Comparison of ENCODE assay signal across 16 mouse cellular contexts in the genomic region with DNA sequence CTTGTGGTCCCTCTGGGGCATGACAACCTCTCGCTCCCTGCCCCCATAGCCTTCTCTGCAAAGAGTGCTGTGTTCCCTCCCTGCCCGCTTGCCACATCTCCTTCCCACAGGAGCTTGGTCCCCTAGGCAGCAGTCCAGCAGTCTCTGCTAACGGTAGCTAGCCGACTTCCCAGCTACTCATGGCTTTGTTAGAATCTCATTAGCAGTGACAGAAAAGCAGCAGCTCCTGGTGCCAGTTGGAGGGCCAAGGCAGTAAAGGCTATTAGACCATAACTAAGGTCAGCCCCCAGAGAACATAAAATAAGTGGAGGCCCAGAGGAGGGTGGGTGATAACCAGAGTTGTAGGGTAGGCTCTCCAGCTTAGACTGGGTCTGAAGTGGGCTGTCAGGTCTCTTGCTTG. TPM values are rescaled to one million over a fixed set of nuclear protein-coding genes. Genes with fewer than 3 reads are reported as not detected.
DNase-seq lines count a peak whose midpoint lies in the region; ATAC-seq lines count a peak whose summit lies in the region.
"Had no signal": no experiment of that assay in that cellular context is flagged by ENCODE, and none has a peak within 500 bp of the region (broad histone marks: within the 10 kb centered on the region; RNA-seq: fewer than 3 reads in every experiment).

No protein-coding gene starts in this region.

- H3K4me1 ChIP-seq in heart, embryonic 15.5 days (replicated peaks): peaks cover 31% of the 10 kb centered on the region
- peaks cover 43% of the 10 kb centered on the region for H3K4me1 ChIP-seq in neural tube, embryonic 13.5 days (replicated peaks)
- peaks cover 26% of the 10 kb centered on the region for H3K4me1 ChIP-seq in intestine, embryonic 15.5 days (replicated peaks)
- H3K4me1 ChIP-seq: liver, embryonic 12.5 days had no signal

- no peaks in the 10 kb centered on the region for H3K27me3 ChIP-seq in heart, embryonic 15.5 days
- H3K27me3 ChIP-seq in neural tube, embryonic 13.5 days: no peaks in the 10 kb centered on the region
- H3K27me3 ChIP-seq in intestine, embryonic 15.5 days (replicated peaks): no peaks in the 10 kb centered on the region
- H3K27me3 ChIP-seq: hindbrain, embryonic 15.5 days had no signal

- 35% methylated on average over 4 of the region's 4 CpGs for WGBS in heart, embryonic 15.5 days
- 17% methylated on average over 4 of the region's 4 CpGs for WGBS in neural tube, embryonic 13.5 days
- WGBS in intestine, embryonic 15.5 days: 51% methylated on average over 4 of the region's 4 CpGs

- H3K27ac ChIP-seq in heart, embryonic 15.5 days: 0 out of 2 replicates have a peak overlapping the region, but pooled peaks have one; percentile 20
- 0 out of 2 replicates have a peak overlapping the region, but pooled peaks have one; percentile 20 for H3K27ac ChIP-seq in neural tube, embryonic 13.5 days (replicated peaks)
- no peak overlapping the region for H3K27ac ChIP-seq in intestine, embryonic 15.5 days
- H3K27ac ChIP-seq: hindbrain, embryonic 15.5 days; liver, embryonic 12.5 days; macrophage had no signal

- H3K4me2 ChIP-seq in heart, embryonic 15.5 days: no peak overlapping the region
- no peak overlapping the region for H3K4me2 ChIP-seq in neural tube, embryonic 13.5 days
- H3K4me2 ChIP-seq in intestine, embryonic 15.5 days (replicated peaks): no peak overlapping the region
- H3K4me2 ChIP-seq: hindbrain, embryonic 15.5 days; liver, embryonic 12.5 days had no signal

- H3K9me3 ChIP-seq in heart, embryonic 15.5 days (replicated peaks): no peaks in the 10 kb centered on the region
- H3K9me3 ChIP-seq in neural tube, embryonic 13.5 days: no peaks in the 10 kb centered on the region
- no peaks in the 10 kb centered on the region for H3K9me3 ChIP-seq in intestine, embryonic 15.5 days
- H3K9me3 ChIP-seq: hindbrain, embryonic 15.5 days; liver, embryonic 12.5 days had no signal

- no peak overlapping the region for H3K4me3 ChIP-seq in heart, embryonic 15.5 days
- H3K4me3 ChIP-seq in neural tube, embryonic 13.5 days: no peak overlapping the region
- no peak overlapping the region for H3K4me3 ChIP-seq in intestine, embryonic 15.5 days (replicated peaks)
- H3K4me3 ChIP-seq: erythroblast, embryonic 14.5 days; hindbrain, embryonic 15.5 days; liver, embryonic 12.5 days had no signal

- no peaks in the 10 kb centered on the region for H3K36me3 ChIP-seq in heart, embryonic 15.5 days
- no peaks in the 10 kb centered on the region for H3K36me3 ChIP-seq in neural tube, embryonic 13.5 days
- no peaks in the 10 kb centered on the region for H3K36me3 ChIP-seq in intestine, embryonic 15.5 days
- H3K36me3 ChIP-seq: hindbrain, embryonic 15.5 days; liver, embryonic 12.5 days had no signal

- DNase-seq in adrenal gland, postnatal 10 days: peak; percentile 63
- DNase-seq in adrenal gland, adult 18-20 months (ENCODE audit: low spot score in 2 of 2): no peak
- DNase-seq in heart, adult 11 months: no peak
- no peak for DNase-seq in neural tube, embryonic 10.5 days (ENCODE audit: extremely low spot score, low spot score)
- DNase-seq in retina, embryonic 14.5 days (ENCODE audit: low spot score): peak; percentile 50
- DNase-seq: cerebellum, postnatal 36 days; gastrocnemius, postnatal 14 days; layer of hippocampus, adult 9-11 months; right cerebral cortex, postnatal 14 days had no signal

- ATAC-seq in heart, embryonic 15.5 days (replicated peaks; ENCODE audit: insufficient number of reproducible peaks, insufficient read depth, low FRiP score, low read depth): no peak
- ATAC-seq in neural tube, embryonic 13.5 days (ENCODE audit: low read depth): 0 out of 2 replicates have a peak, but pooled peaks have one; percentile 32
- ATAC-seq in intestine, embryonic 15.5 days: no peak
- ATAC-seq: liver, embryonic 12.5 days had no signal

- no peak overlapping the region for H3K9ac ChIP-seq in heart, embryonic 15.5 days
- H3K9ac ChIP-seq in neural tube, embryonic 13.5 days: no peak overlapping the region
- no peak overlapping the region for H3K9ac ChIP-seq in intestine, embryonic 15.5 days
- H3K9ac ChIP-seq: hindbrain, embryonic 15.5 days; liver, embryonic 12.5 days had no signal

RNA-seq across cellular contexts. Expression of a gene that starts 21.1 kb away (rescaled TPM):
- 10 to 100 TPM in 1 of 2 experiments, under 1 TPM in 1; 0.33 to 17.3 TPM for total RNA-seq in adrenal gland, postnatal 10 days (2021)
- not detected for total RNA-seq in adrenal gland, adult 18-20 months (2021)
- 8.3 and 35.1 TPM in 2 replicates for polyA plus RNA-seq in heart, embryonic 15.5 days (2015; fragmentation: Nextera tagmentation; extraction: Ambion mirVana)
- polyA plus RNA-seq in neural tube, embryonic 13.5 days (2015; fragmentation: Nextera tagmentation; extraction: Ambion mirVana): 67.1 and 89.2 TPM in 2 replicates
- polyA plus RNA-seq in intestine, embryonic 15.5 days (2015; fragmentation: Nextera tagmentation; extraction: Ambion mirVana): 2.0 and 2.7 TPM in 2 replicates
- polyA plus RNA-seq: erythroblast, embryonic 14.5 days; macrophage had no signal

Comparison
In these comparisons a context has a peak if more than half of its experiments do, and no peak if none do; other contexts are left out.
1. DNase-seq: peak in adrenal gland, postnatal 10 days (single experiment) and retina, embryonic 14.5 days (single experiment); none in adrenal gland, adult 18-20 months (0 of 2), heart, adult 11 months (single experiment) and neural tube, embryonic 10.5 days (single experiment).